Mouse (Mus musculus): ENCODE results near the gene Nkx2-5. TPM values are rescaled to one million over a fixed set of nuclear protein-coding genes. Genes with fewer than 3 reads are reported as not detected.

The Nkx2-5 gene
- polyA plus RNA-seq, 1 experiment = not detected

DNA sequence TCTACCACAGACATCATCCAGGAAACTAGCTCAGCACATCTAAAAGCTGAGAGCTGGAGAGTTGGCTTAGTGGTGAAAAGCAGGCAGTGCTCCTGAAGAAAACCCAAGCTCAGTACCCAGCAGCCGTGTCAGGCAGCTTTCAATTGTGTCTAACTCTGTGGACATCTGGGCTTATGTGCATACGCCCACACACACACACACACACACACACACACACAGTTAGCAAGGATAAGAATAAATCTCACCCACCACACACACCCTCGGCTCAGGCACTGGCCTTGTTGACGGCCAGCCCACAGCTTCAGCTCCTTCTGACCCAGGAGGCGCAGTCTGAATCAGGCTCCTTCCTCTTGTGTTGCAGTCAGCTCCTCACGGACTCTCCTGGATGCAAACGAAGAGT lies 53.2 kb downstream of the Nkx2-5 start:
- Histone ChIP-seq H3K4me1 (ENCODE audit: control insufficient read depth, insufficient read depth, low read length) (peaks cover 8% of the 10 kb centered on the region), H3K4me3 (ENCODE audit: insufficient read depth, low read length) (no peak overlapping the region), H3K27ac (ENCODE audit: insufficient read depth, low read depth, low read length) (no peak overlapping the region)
- no peak for TF ChIP-seq CTCF (IDR thresholded peaks at IDR 0.05; ENCODE audit: low read depth, low read length)
- TF ChIP-seq POLR2A (IDR thresholded peaks at IDR 0.05; ENCODE audit: borderline replicate concordance, low read depth, low read length) = no peak

DNA sequence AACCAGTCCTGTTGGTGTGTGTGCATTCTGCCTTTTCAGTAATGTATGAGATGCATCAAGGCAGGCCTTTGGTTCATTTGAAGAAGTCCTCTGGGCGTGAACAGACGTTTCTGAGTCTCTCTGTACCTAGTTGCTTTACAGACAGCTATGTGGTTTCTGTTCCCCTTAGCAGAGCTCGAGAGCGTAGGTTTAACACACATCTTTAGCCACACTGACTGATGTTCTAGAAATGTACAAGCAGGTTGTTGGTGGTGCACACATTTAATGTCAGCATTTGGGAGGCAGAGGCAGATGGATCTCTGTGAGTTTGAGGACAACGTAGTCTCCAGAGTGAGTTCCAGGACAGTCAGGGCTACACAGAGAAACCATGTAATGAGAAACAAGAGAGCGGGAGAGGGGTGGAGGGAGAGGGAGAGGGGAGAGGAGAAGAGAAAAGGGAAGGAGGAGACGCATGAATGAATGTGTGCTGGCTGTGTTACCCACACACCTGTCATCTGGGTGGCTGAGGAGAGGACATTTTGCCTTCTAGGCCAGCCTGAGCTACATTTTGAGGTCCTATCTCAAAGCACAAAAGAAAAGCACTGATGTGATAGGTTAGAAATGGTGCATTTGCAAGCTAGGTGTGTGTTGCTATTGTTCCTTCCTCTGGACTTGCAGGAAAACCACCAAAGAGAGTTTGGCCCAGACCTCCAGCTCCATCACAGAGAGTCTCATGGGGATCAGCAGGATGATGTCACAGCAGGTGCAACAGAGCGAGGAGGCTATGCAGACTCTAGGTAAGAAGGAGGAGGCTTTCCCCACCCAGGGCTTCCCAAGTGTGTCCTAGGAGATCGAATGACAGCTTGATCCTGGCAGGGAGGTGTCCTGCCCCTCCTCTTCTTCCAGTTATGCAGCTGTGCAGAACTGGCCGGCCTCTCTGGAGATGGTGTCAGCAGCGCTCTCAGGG lies 54.3 kb downstream of the Nkx2-5 start:
- H3K4me3 ChIP-seq (ENCODE audit: insufficient read depth, low read length) = no peak overlapping the region
- TF ChIP-seq CTCF (IDR thresholded peaks at IDR 0.05; ENCODE audit: low read depth, low read length) = no peak
- no peak for TF ChIP-seq POLR2A (IDR thresholded peaks at IDR 0.05; ENCODE audit: borderline replicate concordance, low read depth, low read length)
- no peak overlapping the region for H3K27ac ChIP-seq (ENCODE audit: insufficient read depth, low read depth, low read length)
- peaks cover 8% of the 10 kb centered on the region for H3K4me1 ChIP-seq (ENCODE audit: control insufficient read depth, insufficient read depth, low read length)

DNA sequence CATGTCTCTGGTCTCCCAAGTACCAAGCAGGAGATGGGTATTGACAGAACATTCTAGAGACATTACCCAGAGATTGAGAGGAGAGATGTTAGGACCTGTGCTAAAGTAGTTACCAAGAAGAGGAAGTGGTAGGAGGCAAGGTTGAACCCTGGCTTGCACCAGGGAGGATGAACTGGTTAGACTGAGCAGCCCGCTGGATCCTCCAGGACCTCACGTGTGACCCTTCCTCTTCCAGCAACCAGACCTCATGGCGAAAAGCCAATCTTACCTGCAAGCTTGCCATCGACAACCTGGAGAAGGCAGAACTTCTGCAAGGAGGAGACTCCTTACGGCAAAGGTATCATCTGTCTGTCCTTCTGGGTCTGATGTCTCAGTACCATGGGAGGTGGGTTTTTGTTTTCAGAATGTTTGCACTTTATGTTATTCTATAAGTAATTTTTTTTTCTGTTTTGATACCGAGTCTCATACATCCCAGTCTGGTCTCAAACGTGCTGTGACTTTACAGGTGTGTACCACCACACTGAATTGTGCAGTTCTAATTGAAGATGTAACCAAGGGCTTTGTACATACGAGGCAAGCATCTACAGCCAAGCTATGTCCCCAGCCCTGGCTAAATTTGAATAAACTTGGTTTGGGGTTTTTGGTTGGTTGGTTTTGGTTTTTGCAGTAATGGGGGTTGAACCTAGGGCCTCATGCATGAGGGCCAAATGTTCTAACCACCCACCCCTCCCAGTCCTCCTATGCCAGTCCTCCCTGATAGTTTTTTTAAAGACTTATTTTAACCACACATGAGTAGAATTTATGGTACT lies 55.1 kb downstream of the Nkx2-5 start:
- no peak for TF ChIP-seq POLR2A (IDR thresholded peaks at IDR 0.05; ENCODE audit: borderline replicate concordance, low read depth, low read length)
- no peak for TF ChIP-seq CTCF (IDR thresholded peaks at IDR 0.05; ENCODE audit: low read depth, low read length)
- Histone ChIP-seq H3K4me1 (ENCODE audit: control insufficient read depth, insufficient read depth, low read length) (peaks cover 8% of the 10 kb centered on the region), H3K4me3 (ENCODE audit: insufficient read depth, low read length) (no peak overlapping the region), H3K27ac (ENCODE audit: insufficient read depth, low read depth, low read length) (no peak overlapping the region)

DNA sequence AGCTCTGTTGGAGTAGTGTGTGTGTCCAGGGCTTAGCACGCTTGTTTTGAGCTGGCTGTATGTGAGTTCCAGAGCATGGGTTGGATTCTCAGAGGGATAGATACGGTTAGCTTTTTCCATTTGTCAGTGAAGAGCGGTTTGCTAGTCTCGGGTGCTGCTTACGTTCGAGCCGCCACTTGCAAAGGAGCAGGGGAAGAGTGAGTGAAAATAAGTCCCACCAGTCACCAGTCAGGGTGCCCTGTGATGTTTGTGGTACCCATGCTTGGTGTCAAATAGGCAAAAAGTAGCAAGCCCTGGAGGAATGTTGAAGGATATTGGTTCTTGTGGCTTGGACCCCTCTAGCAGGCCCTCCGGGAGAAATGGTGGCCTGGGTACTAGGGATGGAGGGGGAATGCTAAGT lies 55.8 kb downstream of the Nkx2-5 start:
- no peak overlapping the region for H3K4me3 ChIP-seq (ENCODE audit: insufficient read depth, low read length)
- peaks cover 8% of the 10 kb centered on the region for H3K4me1 ChIP-seq (ENCODE audit: control insufficient read depth, insufficient read depth, low read length)
- TF ChIP-seq POLR2A (IDR thresholded peaks at IDR 0.05; ENCODE audit: borderline replicate concordance, low read depth, low read length) (no peak), CTCF (IDR thresholded peaks at IDR 0.05; ENCODE audit: low read depth, low read length) (no peak)
- no peak overlapping the region for H3K27ac ChIP-seq (ENCODE audit: insufficient read depth, low read depth, low read length)

Other genes starting within 250 kb of the Nkx2-5 start
- 298 and 337 TPM in 2 replicates for gene Atp6v0e, start 181.8 kb downstream of the Nkx2-5 start, polyA plus RNA-seq (2012; ENCODE audit: insufficient read depth, insufficient read length, missing spikeins)
- gene Crebrf, start 129.4 kb downstream of the Nkx2-5 start, polyA plus RNA-seq (2012; ENCODE audit: insufficient read depth, insufficient read length, missing spikeins) = 47.9 and 55.0 TPM in 2 replicates
- 25.0 and 25.5 TPM in 2 replicates for gene Bnip1, start 63.9 kb downstream of the Nkx2-5 start, polyA plus RNA-seq (2012; ENCODE audit: insufficient read depth, insufficient read length, missing spikeins)
- gene Kifc5b, start 72.1 kb upstream of the Nkx2-5 start, polyA plus RNA-seq (2012; ENCODE audit: insufficient read depth, insufficient read length, missing spikeins) = 8.3 and 11.0 TPM in 2 replicates
- gene Phf1, start 88.0 kb upstream of the Nkx2-5 start, polyA plus RNA-seq (2012; ENCODE audit: insufficient read depth, insufficient read length, missing spikeins) = 32.1 and 34.3 TPM in 2 replicates
- gene Cuta, start 94.6 kb upstream of the Nkx2-5 start, polyA plus RNA-seq (2012; ENCODE audit: insufficient read depth, insufficient read length, missing spikeins) = 120 and 134 TPM in 2 replicates
- gene Syngap1, start 96.2 kb upstream of the Nkx2-5 start, polyA plus RNA-seq (2012; ENCODE audit: insufficient read depth, insufficient read length, missing spikeins) = 2.4 and 3.5 TPM in 2 replicates
- 10.4 TPM in 2 replicates for gene Zbtb9, start 128.2 kb upstream of the Nkx2-5 start, polyA plus RNA-seq (2012; ENCODE audit: insufficient read depth, insufficient read length, missing spikeins)
- gene Bak1, start 184.0 kb upstream of the Nkx2-5 start, polyA plus RNA-seq (2012; ENCODE audit: insufficient read depth, insufficient read length, missing spikeins) = 60.8 and 83.0 TPM in 2 replicates
- 3.1 and 3.5 TPM in 2 replicates for gene Itpr3, start 212.3 kb upstream of the Nkx2-5 start, polyA plus RNA-seq (2012; ENCODE audit: insufficient read depth, insufficient read length, missing spikeins)

All from bone marrow macrophage, adult 2 months (primary cell).